Mouse (Mus musculus): Measurements from ENCODE around the gene Ankra2. TPM values are rescaled to one million over a fixed set of nuclear protein-coding genes. Genes with fewer than 3 reads are reported as not detected.

Gene Ankra2
- total RNA-seq, 2 experiments from 2014 or later: 11.5 to 14.2 TPM

Other genes starting within 250 kb of the Ankra2 start
- 1 to 10 TPM; 2.8 to 3.7 TPM for gene Arhgef28, start 56.6 kb upstream of the Ankra2 start, total RNA-seq (2021)
- gene Utp15, start within 50 bp of the Ankra2 start, total RNA-seq (2021): 1 to 10 TPM; 2.6 to 4.0 TPM
- not detected for gene Gm21976, start 16.8 kb downstream of the Ankra2 start, total RNA-seq (2021)
- 100 to 1,000 TPM; 186 to 222 TPM for gene Btf3, start 53.9 kb downstream of the Ankra2 start, total RNA-seq (2021)
- gene Foxd1, start 91.2 kb downstream of the Ankra2 start, total RNA-seq (2021): under 1 TPM in 1 of 2 experiments, not detected in 1; 0.17 TPM
- not detected for gene Gm10320, start 228.9 kb downstream of the Ankra2 start, total RNA-seq (2021)

Measured in gastrocnemius, postnatal 36 days (tissue).